Mouse (Mus musculus) kidney, adult 11 months (tissue): ENCODE measurements around the gene Rbm33.

Experiments used
- DNase-seq: peaks from one replicate; pipeline ENCODE4 v3.0.0; 2022

Gene Rbm33

DNA sequence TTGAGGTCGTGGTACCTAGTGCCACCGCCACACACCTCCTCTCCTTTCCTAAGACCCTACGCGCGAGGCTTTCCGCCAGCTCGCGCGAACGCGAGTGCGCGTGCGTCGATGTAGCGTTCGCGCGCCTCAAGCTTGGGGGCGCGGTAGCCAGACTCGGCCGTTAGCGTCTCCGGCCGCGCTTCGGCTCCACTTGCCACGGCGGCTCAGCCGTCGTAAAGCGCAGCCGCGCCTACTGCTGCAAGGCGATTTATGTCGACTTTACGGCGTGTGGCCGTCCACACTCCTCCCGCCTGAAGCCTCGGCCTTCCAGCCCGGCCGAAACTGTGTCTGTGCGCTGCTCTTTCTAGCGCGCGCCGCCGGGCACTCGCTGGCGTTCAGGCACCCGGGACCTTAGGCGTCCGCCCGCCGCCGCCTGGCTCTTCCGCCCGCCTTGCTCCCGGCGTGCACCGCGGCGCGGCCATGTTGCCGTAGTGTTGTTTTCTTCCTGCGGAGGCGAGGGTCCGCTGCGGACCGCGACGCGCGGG is at the start of gene Rbm33:
Rbm33 (plus strand) TSS at position 400 of the 524 bp plus-strand sequence.
- DNase-seq = peak; percentile 86

DNA sequence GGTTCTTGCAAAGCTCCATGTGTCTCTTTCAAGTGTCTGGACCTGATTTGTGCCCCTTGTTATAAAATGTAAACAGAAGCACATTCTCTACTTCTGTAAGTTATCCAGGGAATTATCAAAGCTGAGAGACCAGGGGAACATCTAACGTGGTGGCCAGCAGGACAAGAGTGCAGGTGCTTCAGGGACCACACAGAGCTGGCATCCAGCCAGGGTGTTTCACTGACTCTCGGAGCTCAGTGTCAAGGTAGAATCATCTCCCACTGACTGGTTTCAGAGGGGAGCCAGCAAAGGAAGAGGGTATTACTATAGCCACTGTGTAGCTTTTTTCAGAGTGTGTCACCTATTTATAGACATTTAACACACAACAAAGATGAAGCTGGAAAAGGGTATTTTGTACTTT is 49.3 kb upstream of the Rbm33 start:
- DNase-seq = no peak

DNA sequence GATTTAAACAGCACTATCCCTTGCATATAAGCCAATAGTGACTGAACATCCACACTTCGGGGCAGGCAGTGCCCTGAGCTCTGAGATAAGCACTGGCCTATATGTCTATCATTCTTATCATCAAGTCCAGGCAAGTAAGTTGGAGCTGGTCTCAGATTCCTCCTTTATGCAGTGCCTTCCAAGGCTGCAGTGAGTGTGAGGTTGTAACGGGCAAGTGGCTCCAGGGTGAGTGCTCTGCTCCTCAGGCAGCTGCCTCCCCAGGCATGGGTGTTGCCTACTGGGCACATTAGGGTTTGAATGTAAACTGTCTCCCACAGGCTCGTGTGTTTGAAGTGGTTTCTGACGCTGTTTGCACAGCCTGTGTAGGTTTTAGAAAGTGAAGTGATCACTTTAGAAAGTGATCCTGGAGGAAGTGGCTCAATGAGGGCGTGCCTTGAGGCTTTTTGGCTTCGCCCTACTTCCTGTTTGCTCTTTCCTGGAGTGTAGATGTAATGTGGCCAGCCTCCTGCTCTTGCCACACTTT is 47.4 kb upstream of the Rbm33 start:
- no peak for DNase-seq

DNA sequence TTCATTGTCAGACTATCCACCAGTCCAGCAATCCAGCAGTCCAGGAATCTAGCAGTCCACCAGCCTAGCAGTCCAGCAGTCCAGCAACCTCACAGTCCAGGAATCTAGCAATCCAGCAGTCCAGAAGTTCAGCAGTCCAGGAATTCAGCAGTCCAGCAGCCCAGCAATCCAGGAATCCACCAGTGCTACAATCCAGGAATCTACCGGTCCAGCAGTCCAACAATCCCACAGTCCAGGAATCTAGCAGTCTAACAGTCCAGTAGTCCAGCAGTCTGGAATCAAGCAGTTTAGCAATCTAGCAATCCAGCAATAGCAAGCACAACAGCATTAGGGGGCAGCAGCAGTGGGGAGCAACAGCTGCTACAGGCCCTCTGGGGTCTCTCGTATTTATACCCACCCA is 44.1 kb upstream of the Rbm33 start:
- peak; percentile 21 for DNase-seq

DNA sequence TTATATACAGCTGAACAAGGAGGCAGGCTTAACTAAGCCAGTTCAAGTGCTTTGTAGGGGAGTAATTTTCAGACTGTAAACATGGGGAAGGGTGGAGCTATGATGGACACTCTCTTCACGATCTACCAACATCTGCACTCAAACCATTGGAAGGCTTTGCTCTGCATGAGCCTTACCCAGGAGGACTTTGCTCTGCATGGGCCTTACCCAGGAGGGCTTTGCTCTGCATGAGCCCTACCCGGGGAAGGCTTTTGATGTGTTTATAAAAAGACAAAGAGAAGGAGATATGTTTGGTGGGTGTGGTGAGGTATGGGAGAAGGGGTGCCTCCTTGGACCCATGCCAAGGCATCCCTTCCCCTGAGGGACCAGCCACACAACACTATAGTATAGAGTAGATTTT is 39.6 kb upstream of the Rbm33 start:
- DNase-seq = no peak

DNA sequence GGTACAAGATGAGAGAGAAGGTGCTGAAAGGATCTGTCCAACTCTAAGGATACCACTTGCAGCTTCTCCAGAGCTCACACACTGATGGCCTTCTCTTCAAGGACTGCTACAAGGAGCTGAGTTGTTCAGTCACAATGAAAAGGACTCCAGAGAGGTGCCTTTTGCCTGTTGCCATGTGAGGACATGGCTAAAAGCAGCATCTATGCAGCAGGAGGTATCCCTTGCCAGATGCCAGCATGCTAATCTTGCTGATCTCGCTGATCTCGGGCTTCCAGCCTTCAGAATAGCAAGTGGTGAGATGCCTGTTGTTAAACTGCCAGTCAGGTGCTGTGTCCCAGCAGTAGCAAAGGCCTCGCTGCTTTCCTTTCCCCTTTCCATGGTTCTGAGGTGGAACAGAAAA is 27.8 kb upstream of the Rbm33 start:
- DNase-seq = no peak

DNA sequence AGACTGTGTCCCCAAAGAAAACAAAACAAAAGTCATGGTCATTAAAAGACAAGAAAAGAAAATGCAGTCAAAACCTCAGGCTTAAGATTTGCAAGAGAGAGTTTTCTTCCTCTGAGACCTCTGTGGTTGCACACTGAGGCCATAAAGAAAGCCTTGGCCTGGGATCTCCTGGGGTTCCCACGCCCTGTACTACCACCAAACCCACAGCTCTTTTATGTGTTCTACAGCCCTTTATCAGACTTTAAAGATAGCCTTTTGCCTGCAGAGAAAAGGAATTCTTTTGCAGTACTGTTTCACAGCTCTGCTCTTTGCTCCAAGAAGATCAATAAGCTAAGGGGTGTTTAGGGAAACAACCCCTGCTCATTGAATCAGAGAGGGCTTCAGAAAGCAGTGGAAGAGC is 26.3 kb upstream of the Rbm33 start:
- DNase-seq = no peak

DNA sequence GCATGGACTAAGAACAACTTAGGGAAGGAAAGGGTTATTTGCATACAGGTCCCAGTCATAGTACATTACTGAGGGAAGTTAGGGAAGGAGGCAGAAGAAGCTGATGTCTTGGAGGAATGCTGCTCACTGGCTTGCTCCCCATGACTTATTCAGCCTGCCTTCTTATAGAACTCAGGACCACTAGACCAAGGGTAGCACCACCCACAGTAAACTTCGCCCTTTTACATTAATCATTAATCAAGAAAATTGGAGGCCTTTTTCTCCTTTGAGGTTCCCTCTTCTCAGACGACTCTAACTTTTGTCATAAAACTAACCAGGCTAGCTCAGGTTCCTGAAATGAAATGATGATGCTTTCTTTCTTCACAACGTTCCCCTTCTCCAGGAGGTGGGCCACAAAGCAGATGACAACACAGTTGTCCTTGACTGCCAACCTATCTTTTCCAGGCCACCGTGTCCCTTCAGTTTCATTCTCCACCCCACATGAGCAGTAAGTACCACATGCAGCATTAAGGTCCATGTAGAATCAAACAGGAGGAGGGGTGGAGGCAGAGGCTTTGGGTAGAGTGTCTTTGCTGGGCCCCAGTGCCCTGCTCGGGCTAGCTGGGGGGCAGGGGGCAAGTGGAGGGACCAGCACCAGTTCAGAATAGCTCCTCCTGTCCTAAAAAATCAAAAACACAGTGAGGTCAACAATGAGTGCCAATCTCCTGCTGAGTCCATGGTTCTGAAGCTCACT is 25.6 kb upstream of the Rbm33 start:
- DNase-seq = no peak

DNA sequence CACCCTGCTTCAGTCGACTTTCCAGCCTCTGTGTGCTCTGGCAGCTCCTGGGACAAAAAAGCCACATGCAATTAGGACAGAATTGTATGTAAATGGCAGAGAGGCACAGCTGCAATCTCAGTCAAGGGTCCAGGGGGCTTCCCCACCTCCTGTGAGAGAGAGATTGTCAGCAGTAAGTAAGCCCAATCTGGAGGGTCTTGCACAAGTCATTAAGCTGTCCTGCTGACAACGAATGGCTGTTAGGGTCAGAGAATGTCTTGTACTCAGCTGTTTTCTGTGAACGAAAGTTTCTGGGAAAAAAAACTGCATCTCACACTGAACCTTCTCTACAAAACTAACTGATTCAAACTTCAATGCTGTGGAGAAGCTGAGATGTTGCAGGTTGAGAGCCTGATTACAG is 24.6 kb upstream of the Rbm33 start:
- DNase-seq = no peak

DNA sequence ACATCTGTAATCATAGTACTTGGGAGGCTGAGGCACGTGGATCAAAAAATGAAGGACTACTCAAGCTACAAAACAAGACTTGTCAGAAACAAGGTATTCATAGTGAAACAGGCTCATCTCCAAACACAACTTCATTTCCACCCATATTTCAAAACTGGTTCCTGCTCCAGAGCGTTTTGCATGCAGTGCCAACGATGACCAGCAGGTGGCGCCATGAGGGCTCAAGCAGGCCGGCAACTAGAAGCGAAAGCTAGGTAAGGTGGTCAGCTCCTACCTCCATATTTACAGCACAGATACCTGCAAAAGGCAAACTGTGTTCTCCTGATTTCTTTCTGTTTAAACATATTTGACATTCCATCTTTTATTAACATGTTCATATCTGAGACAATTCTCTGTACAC is 22.9 kb upstream of the Rbm33 start:
- peak; percentile 51 for DNase-seq

DNA sequence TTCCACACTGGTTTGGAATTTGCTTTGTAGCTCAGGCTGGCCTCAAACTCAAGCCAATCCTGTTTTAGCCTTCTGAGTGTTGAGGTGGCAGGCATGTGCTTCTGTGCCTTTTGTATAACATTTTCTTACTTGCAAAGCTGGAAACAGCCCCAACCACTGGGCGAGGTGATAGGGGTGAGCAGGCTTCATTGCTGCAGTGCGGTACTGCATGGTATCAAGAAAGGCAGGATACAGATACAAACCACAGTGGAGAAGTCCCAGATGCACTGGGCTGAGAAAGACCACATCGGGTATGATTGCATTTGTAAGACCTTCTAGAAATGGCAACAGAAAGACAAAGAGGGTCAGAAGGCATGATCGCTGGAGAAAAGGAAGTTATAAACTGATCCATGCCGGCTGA is 18.8 kb upstream of the Rbm33 start:
- DNase-seq = no peak

DNA sequence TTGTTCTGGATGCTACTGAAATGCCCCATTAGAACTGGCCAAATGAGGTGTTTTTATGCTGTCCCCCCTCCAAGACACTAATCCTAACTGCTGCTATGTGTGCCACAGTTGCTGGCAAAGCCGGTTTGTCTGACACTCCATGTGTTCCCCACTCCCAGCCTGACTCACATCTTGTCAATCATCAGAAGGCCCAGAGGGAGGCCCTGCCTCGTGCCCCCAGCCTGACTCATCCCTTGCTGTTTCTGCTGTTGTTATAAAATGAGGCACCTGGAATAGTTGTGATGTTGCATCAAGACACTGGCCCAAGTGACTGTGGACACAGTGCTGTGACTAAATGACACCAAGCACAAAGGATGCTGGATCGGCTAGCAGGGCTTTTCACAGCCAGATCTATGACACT is 18.2 kb upstream of the Rbm33 start:
- no peak for DNase-seq

DNA sequence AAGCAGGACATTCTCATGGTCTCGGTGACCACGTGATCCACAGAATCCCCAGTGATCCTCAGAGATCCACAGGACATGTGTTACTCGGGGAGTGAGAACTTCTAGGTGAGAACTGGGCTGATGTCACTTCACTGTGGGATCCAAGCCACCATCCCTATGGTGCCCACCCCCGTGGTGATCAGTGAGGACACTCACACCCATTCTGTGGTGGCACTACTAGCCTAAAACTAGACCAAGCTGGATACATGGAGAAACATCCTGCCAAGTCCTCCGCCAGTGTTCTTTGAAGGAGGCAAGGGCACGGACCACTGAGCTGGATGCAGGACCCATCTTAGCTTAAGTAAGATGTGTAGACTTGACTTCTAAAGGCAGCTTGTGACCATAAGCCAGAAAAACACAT is 17.6 kb upstream of the Rbm33 start:
- DNase-seq = no peak

DNA sequence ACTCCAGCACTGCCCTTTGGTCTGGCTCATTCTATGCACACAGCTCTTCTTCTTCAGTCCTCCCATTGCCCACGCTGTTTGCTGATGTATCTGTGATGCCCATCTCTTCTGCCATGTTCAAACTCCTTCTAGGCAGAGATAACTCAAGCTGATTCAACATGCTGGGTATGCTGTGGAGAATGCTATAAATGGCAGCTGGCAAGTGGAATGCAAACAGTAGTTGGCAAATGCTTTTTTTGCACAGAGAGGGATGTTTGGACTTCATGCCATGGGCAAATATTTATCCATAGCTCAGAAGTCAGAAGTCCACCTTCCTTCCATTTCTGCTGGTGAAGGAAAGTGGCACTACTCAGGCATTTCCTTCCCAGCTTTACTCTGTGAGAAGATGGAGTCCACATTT is 14.2 kb upstream of the Rbm33 start:
- DNase-seq = no peak

DNA sequence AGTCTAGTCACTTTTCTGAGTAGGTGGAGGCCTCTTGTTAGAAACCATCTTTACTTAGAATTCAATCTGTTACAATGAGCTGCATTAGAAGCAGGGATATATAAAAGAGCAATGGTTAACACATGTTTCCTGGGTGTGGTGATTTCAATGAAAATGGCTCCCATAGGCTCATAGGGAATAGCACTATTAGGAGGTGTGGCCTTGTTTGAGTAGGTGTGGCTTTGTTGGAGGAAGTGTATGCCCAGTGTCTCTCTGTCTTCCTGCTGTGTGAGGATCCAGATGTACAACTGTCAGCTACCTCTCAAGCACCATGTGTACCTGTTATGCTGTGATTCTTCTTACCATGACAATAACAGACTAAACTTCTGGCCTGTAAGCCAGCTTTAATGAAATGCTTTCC is 12.4 kb upstream of the Rbm33 start:
- DNase-seq = no peak

DNA sequence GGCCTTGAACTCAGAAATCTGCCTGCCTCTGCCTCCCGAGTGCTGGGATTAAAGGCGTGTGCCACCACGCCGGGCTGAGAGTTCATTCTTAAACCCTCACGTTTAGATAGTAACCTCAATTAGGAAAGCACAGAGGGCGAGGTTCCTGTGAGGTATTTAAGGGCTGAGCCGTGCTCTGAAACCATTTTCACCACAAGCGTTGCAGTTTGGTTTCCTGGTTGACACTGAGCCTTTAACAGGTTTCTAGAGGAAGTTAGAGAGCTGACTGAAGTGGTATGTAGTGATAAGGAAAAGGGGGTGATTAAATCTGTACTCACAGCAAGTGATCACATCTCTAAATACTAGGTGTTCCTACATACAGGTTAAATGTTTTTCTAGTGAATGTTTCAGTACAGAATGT is 1.4 kb upstream of the Rbm33 start:
- DNase-seq = no peak

DNA sequence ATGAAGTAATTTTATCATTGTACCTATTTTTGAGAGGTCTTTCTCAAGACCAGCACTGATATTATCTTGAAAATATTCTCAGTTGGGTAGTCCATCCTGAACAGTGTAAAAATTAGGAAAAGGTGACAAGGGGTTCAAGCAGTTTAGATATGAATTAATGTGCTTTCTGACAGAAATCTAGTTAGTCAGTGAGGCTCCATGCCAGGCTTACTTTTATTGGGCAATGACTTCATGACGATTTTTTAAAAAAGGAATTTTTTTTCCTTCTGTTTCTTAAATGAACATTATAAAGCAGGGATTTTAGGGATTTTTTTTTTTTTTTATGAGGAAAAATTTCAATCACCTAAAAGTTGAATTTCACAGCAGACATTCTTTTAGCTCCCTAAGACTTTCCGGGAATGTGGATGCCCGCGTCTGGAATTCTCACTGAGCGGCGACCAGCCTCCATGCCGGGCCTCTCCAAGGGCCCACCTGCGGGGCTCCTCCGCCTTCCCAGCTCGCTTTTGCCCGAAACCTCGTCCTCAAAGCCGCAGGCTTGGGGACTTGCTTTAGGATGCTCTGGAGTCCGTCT is 685 bp upstream of the Rbm33 start:
- DNase-seq = no peak

DNA sequence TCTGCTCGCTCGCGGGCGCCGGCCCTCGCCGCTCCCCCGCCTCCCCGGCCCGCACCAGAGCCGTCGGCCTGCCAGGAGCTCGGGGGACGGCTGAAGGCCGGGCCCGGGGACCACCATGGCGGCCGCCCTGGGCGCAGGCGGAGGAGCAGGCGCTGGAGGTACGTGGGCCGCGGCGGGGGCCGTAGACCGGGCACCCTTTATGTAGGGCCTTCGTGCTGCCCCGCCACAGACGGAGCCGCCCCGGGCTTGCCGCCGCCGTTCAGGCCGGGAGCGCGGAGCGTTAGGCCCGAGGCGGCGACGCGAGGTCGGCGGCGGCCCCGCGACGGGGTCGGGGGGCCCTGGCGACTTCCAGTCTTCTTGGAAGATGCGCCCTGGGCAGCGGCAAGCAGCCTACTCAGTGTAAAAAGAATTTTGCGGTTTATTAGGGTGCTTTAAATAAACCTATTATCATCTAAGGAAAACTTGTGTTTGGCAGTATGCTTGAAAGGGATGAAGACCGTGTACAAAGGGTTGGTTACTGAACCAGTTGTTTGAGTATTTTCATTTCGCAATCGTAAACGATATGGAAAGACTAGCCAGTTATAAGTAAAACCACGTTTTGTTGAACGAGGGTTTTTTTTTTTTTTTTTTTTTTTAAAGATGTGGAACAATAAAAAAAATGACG is 464 bp downstream of the Rbm33 start:
- no peak for DNase-seq

DNA sequence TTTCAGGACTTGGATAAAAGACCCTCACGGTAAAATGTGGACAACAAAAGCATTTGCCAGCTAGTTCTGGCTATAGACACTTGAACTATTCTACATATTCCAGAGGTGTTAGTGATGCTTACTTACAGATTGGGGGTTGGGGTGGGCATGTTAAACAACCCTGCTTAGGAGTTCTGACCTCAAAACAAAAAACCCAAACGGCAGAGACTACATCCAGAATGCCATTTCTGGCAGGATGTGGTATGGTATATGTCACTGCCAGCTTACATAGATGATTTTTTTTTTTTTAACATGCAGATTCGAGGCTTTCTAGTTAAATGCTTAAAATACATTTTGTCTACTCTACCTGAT is 971 bp downstream of the Rbm33 start:
- no peak for DNase-seq

DNA sequence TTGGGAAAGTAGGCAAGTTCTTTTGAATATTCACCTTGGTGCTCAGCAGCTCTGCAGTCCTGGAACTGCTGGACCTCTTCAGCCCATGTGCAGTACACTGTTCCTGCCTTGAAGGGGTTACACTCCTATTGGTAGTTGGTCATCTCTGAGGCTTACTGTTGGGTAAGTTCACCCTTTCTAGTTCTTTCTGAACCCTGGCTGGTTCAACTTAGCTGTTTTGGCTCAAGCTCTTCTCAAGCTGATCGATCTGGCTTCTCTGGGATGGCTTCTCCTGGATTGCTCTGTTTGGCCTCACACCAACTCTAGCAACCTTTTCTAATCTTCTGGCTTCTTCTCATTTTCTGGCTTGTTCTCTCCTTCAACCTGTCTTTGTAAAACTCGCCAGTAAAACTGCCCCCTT is 1.8 kb downstream of the Rbm33 start:
- DNase-seq = no peak

DNA sequence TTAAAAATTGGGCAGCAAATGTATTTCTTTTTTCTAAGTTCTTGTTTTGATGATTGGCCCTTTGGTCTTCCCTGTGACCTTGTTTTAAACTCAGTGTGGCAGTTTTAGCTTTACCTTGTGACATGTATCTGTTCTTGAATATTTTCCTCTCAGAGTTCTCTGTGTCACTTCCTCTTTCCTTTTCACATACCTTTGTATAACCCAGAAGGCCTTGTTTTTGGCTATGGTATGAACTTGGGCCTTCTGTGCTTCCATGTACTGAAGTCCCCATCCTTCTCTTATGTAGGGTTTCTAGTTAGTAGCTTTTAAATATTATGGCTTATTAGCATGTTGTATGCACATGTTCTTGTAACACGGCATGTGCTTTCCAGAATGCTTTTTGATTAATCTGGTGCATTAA is 4.8 kb downstream of the Rbm33 start:
- no peak for DNase-seq

DNA sequence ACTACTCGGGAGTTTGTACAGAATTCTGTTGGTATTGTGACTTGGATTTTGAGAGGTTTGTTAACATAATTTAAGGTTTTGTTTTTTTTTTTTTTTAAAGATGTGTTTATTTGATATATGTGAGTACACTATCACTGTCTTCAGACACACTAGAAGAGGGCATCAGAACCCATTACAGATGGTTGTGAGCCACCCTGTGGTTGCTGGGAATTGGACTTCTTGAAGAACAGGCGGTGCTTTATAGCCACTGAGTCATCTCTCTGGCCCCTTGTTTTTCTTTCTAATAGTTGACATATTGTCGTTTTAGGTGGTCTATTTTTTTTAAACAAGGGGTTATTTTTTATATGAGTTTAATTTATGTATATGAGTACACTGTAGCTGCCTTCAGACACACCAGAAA is 5.3 kb downstream of the Rbm33 start:
- no peak for DNase-seq

DNA sequence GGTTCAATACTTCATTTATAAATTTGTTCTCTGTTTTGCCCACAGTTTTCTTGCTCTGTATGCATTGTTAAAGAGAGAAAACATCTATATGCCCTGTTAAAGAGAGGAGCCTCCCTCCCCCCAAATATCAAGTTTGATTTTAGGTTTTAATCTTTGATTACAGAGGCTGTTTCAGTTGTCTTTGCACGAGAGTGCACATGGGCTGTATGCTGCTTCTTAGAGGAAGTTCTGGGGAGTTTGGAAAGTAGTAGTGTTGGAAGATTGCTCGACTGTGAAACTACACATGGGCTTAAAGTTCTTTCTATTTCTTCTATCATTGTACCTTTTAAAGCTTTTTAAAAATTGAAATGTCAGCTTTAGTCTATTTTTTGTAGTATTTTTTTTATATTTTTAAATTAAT is 6.9 kb downstream of the Rbm33 start:
- no peak for DNase-seq

DNA sequence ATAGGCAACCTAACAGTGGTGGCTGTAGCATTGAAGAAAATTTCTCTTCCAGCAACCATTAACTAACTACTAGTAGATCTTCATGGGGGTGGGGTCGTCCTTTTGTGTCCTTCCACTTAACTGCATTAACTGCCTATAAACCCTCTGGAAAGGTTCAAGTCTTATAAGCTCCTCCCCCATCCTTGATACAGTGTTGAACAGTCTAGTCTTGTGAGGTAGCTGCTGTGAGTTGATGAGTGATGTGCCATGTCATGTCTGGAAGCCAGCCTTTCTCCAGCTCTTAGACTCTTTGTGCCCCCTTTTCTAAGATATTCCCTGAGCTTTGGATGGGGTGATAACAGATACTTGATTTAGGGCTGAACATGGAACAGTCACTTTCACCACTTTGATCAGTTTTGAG is 7.5 kb downstream of the Rbm33 start:
- no peak for DNase-seq
